Mouse (Mus musculus): ENCODE data around the gene 1190005I06Rik.
A peak's percentile ranks its signal among the peaks of the same experiment; 100 is the strongest.

The 1190005I06Rik gene

DNA sequence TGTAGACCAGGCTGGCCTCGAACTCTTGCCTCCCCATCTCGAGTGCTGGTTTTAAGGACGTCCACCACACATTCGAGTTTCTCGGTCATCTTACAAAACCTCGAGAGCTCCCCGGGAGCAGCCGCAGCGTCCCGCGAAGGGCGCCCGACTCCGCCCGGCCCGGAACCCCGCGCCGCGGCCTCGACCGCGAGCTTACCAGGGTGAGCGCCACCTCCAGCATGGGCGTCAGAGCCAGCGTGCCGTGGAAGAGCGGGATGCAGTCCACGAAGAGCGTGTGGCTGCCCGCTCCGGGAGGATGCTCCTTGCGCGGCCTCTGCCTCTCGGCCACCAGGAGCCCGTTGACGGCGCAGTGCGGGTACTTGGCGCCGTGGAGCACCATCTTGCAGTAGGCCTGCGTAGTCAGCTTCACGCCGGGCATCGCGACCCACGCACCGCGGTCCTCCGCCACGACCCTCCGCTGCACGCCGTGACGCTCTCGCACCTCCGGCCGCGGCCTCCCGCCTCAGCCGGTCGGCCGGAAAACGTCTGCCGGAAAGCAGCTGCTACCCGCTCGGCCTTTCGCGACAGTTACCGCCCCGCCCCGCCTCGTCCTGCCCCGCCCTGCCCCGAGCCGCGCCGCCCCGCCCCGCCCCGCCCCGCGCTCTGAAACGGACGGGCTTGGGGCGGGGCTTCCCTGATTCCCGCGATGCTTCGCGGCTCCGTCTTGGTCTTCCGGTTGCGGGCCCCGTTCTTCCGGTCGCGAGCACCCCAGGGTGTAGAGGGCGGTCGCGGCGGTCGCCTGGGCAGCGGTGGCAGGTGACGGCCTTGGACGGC is 20.3 kb upstream of the 1190005I06Rik start, which contains the start of the genes Gm27021 and Cox4i1:
Gene Gm27021, minus strand, starts transcription at position 519 of the 813 bp plus-strand sequence.
Gene Cox4i1, plus strand, starts transcription at position 662 of the 813 bp plus-strand sequence.
- peak; percentile 91 for DNase-seq (ENCODE audit: low spot score)

DNA sequence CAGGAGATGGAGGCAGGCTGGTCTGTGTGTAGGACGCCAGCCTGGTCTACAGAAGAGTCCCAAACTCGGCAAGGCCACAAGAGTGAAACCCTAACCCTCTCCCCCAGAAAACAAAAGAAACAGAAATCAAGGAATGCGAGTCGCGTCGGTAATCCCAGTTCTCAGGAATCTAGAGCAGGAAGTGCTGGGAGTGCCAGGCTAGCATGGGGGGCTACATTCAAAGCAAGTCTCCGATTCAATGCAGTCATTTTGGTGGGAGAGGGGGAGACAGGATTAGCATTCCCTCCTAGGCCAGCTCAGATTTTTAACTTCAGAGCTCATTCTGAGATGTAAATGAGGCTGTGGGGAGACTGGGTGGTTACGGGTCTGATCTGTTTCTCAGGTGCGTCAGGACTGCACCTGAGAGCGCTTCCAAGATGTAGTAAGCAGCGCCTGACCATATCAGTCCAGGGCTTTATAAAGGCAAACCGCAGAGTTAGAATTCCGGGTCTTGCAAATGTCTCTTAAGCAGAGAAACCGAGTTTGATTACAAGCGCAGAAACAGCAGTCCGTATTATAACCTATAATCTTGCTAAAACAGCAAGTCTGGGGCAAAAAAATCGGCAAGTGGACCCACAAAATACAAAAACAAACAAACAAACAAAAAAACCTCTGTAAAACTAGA is 19.5 kb upstream of the 1190005I06Rik start:
- peak; percentile 29 for DNase-seq (ENCODE audit: low spot score)

DNA sequence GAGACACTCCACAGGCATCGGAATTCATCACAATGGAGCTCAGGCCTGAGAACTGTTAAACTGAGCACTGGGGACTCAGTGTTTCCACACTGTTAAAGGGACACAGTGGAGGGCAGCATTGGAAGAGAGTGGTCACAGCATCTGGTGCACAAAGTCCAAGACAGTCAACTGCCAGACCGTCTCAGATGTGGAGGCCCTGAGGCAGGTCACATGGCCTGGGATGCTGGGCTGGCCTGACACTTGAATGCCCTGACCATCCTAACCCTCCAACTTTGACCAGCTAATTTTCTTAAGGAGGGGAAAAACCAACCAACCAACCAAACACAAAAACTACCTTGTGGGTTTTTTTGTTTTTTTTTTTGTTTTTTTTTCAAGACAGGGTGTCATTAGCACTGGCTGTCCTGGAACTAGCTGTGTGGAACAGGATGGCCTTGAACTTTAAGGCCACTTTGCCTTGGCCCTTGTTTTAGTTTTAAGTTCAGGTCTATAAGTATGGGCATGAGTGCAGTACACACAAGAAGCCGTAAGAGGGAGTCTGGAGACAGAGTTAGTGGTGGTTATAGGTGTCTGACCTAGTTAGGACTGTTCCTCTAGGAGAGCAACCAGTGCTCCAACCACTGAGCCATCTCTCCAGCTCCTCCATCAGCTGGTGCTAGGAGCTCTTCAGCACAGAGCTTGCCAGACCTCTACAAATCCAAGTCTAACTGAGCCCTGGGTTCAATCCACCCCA is 18.5 kb upstream of the 1190005I06Rik start:
- peak; percentile 52 for DNase-seq (ENCODE audit: low spot score)

DNA sequence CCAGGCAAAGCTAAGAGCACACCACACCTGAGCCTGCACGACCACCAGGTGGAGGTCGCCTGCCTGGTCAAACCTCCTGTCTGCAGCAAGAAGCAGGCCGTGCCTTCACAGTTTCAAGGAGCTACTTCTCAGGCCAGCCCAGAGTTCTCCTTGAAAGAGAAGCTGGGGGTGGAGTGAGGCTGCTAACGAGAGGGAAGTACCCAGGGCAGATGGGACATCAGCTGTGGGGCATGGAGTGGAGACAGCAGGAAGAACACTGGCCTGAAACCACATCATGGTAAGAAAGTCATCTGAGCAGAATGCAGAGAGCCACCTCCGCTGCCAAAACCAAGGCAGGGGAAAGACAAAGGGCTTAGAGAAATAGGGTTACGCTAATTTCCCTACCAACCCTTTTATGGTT is 17.1 kb upstream of the 1190005I06Rik start:
- no peak for DNase-seq (ENCODE audit: low spot score)

DNA sequence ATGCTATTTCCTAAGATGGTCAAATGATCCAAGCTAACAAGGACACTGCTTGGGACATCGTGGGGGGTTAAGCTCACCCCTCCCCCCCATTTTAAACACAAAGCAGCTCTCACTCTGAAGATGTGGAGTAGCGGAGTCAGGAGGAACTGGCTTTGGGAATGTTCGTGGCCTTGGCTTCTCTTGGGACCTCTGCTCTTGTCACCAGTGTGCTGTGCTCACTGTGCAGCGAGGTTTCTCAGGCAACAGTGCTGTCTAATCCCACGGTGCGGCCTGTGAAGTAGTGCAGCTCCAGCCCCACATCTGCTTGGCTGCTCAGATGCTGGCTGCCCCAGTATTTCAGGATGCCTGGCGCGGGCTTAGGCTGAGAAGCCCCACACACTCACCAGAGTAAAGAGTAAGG is 10.0 kb upstream of the 1190005I06Rik start:
- DNase-seq (ENCODE audit: low spot score), result no peak

DNA sequence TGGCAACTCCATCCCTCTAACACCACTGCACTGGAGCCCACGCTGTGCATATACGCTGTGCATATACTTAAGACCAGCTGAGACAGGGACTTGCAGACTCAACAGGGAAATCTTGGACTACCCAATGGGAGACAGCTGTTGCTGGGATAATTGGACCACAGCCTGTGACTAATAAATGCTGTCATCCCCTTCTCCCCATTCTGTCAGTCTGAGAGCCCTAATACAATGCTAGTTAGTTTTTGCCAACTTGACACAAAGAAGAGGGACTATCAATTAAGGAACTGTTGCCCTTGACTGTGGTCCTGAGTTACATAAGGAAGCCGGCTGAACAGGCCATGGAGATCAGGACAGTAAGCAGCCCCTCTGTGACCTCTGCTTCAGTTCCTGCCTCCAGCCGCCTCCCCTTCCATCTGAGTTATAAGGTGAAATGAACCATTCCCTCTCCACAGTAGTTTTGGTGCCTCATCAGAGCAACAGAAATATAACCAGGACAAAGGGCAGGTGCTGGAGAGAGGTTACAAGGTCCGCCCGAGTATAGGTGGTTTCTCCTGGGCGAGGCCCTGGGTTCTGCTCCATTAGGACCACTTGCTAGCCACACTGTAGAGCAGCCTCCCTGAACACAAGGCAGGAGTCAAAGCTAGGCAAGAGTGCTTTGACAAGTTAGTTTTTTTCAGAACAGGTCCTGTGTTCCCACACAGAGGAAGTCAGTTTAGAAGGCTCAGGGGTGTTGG is 9.1 kb upstream of the 1190005I06Rik start:
- no peak for DNase-seq (ENCODE audit: low spot score)

DNA sequence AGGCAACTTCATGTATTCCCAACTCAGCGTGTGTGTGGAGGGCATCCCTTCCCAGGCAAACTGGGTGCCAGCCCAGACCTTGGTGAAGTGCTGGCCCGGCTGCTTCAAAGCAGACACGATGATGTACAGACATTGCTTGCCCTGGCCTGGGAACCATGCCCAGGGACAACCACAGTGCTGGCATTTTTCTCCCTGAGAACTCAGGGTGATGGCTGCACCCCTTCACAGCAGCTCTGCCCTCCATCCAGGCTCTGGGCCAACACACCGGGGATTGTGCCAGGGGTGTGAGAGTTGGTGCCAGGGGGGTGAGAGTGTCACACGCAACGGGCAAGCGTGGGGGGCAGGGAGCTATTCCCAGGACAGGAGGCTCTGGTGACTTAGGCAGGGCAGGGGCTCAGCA is 2.8 kb downstream of the 1190005I06Rik start:
- no peak for DNase-seq (ENCODE audit: low spot score)

DNA sequence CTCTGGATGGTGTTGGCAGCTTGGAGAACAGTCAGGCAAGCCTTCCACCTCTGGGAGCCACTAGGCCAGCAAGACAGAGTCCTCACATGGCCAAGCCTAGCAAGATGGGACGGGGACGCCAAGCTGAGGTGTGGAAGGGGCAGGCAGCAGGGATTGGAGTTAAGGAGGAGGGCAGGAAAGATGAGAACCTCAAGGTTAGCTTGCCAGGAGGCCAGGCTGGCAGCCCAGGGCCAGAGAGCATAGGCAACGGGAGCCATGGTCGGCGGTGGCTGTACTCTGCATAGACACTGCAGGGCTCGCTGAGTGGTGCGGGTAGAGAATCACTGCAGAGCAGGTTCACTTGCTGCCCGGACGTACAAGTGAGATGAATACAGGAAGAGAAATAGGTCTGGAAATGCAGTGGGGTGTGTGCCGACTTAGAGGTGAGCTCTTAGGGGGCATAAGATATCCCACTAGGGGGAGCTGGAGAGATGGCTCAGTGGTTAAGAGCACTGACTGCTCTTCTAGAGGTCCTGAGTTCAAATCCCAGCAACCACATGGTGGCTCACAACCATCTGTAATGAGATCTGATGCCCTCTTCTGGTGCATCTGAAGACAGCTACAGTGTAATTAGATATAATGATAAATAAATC is 5.3 kb downstream of the 1190005I06Rik start:
- no peak for DNase-seq (ENCODE audit: low spot score)

DNA sequence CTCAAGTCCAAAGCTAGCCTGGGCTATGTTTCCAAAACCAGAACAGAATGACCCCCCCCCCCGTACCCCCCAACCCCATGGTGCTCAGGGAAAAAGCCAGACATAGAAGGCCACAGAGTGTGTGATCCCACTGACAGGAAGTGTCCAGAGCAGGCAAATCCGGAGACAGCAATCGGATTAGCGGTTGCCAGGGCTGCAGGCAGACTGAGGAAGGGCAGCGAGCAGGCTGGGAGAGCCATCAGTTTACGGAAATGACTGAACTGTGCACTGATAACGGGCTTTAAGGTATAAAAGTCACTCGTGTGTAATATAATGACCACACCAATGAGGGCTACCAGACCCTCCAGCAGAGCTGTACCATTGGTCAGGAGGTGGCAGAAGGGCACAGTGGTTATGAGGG is 6.2 kb downstream of the 1190005I06Rik start:
- no peak for DNase-seq (ENCODE audit: low spot score)

DNA sequence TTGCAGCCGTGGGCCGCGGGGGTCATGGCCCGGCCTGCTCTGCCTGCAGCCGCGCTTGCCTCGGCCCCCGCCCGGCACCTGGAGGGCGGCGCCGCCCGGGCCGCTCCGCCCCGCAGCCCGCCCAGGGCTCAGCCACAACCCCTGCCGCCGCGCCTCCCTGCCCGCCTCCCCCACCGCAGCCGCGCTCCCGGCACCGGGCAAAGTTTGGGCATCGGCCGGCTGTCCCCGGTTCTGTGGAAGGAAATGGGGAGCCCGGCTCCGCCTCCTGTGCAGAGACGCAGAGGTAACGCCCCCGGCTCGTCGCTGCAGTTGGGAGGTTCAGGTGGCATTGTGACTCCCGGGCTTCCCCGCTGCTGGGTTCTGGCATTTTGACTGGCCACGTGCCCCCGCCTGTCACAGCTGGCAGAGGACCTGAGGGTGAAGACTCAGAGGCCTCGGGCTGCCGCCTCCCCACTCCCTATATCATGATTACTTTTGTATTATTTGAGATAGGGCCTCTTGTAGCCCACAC is 13.0 kb downstream of the 1190005I06Rik start:
- no peak for DNase-seq (ENCODE audit: low spot score)

DNA sequence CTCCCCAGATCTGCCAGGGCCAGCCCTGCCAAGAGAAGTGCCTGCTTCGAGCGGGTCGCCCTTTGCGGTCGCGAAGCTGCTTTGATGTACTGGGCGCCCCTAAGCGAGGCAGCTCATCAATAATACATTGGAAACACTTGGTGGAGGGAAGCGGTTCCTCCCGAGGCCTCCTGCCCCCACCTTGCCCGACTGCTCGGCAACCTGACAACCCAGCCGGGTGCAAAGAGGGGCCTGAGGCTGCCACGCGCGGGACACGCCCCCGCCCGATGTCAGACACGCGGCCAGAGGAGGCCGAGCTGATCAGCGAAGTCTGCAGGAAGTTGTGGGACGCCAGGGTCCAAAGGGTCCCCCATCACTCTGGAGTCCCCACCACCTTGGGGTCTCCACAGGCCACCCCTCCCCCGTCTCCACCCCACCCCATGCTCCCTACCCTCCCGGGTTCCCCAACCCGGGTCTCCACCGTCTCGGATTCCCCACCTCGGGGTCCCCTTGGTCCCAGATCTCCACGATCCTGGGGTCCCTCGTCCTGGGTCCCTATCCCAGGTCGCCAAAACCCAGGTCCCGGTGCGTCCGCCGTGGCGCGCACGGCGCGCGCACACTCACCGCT is 13.7 kb downstream of the 1190005I06Rik start:
- no peak for DNase-seq (ENCODE audit: low spot score)

DNA sequence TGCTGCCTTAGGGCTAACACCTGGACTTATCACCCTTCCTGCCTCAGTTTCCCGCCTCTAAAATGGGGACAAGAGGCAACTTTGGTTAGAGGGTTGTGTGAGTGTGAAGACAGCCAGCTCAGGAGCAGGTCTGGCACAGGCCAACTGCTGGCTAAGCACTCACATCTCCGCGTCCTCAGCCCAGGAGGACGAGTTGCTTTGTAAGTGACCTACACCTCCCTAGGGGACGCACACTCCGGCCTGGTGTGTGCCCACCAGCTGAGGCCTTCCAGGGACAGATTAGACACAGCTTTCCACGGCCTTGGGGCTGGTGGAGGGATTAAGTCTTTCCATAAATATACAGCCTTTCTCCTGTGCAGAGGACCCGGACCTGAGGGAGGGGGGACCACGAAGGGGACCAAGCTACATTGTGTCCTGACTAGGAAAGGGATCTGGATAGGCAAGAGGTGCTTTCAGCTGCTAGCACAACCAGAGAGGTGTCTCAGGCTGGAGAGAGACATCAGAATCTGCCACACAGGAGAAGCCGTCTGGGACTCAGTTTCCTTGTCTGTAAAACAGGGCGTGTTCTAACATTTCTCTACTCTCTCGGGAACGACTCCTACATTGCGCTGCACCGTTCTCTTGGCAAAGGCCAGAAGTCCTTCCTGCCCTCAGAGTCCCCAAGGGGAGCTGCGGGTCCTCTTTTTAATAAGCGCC is 14.3 kb downstream of the 1190005I06Rik start:
- DNase-seq (ENCODE audit: low spot score), result no peak

DNA sequence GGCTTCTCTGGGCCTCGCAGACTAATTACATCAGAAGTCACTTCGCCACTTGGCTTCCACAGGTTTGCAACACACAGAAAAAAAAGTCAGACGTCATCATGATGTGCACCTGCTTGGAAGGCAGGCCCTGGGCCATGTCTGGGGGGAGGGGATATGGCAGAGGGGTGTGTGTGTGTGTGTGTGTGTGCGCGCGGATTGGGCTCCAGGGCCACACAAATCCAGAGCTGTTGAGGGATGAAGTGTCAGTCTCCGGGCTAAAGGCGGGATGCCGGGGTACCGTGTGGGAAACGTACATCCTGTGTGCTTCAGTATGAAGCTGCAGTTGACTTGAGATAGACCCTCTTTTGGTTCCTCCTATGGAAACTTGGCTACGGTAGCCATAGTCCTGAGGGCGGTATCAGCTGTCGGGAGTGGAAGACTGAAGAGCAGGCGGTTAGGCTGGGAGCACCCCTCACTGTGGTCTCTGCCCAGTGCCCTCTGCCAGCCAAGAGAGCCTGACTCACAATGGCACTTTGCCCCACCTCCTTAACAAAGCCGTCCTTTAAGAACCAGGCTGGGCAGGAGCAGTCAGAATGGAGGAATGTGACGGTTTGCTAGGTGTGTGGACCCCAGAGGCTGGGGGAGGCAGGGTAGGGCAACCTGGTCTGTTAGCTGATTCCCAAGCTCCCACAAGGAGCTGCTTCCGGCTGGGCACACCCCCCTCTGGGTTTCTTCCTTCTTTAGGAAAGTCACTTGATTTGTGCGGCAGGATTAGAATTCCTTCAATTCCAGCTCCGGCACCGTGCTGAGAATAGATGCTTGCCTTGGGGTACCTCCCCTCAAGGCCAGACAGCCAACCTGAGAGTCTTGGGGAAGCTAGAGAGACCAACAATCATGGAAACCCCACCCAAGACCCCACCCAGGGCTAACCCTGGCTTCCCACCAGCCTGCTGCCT is 15.7 kb downstream of the 1190005I06Rik start:
- DNase-seq (ENCODE audit: low spot score), result no peak

DNA sequence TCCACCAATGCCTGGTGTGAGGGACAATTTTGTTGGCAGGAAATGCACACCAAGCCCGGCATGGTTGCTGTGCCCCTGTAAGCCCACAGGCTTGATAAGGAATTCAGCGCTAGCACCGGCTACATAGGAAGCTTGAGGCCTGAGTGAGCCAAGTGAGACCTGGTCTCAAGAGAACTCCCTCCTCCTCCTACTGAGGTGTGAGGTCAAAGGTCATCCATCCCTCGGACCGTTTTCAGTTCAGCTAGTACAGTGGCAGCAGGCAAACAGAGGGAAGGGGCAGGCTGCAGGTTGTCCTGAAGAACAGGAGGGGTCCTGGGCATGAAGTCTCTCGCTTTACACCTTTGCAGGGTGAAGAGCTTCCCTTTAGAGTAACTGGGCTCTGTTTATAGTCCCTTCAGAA is 16.6 kb downstream of the 1190005I06Rik start:
- no peak for DNase-seq (ENCODE audit: low spot score)

DNA sequence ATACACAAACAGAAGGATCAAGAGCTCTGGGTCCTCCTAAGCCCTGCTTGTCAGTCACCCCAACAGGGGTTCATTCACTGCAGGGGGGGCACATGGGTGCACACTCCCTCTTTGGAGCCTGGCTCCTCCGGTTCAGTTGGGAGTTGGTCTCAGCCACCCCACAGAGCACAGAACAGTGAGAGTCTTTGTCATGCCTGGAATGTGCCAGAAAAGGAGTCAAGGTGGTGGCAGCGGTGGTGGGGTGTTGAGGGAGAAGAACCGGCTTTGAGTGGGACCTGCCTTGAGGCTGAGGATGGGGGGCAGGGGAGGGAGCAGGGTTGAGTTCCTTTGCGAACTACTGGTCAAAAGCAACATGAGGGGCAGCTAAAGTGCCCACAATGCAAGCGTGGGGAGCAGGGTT is 17.4 kb downstream of the 1190005I06Rik start:
- DNase-seq (ENCODE audit: low spot score), result no peak

DNA sequence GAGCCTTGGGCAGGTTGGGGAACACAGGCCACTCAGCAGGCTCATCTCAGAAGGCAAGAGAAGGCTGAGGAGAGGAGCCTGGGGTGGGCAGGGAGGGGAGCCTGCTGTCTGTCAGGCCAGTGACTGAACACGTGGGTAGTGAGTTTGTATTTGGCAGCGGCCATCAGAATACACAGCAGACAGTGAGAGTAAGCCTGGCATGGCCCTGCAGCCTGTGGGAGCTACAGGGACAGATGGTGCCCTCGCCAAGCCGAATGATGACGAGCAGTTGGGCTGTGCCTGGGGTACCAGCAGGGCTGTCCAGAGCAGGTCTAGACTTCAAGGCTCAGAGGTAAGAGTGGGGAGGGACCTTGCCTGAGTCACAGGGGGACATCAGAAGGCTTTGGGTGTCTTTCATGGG is 20.1 kb downstream of the 1190005I06Rik start:
- no peak for DNase-seq (ENCODE audit: low spot score)

DNA sequence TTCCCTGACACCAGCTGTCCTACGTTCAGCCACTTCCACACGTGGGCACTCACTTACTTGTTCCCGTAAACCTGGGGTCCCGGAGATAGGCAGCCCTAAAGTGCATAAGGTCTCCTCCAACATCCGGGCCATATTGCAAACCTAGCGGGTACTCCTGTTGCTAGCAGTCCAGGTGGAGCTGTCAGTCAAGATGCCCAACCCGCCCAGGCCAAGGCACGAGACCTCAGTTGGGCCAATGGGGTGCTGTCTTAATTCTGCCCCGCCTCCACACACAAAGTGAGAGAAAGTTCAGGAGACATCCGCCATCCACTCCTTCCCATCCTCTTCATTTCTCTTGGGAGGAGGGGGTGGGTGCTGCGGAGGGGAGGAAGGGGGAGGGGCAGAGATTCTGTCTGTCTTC is 21.0 kb downstream of the 1190005I06Rik start:
- DNase-seq (ENCODE audit: low spot score), result no peak

DNA sequence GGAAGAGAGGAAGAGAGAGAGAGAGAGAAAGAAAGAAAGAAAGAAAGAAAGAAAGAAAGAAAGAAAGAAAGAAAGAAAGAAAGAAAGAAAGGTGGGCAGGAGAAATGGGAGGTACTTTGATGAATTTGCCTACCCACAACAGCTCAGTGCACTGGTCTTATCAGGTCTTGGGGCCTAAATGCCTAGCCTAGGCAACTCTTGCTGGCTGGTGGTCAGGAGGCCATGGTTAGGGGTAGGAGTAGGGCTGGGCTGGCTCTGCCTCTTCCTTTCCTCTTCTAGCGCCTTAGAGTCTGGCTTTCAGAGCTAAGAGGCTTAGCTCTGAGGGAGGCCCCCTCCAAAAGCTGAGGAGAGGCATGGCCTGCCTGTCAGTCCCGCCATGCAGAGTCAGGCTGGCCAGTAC is 23.8 kb downstream of the 1190005I06Rik start:
- DNase-seq (ENCODE audit: low spot score), result no peak

DNA sequence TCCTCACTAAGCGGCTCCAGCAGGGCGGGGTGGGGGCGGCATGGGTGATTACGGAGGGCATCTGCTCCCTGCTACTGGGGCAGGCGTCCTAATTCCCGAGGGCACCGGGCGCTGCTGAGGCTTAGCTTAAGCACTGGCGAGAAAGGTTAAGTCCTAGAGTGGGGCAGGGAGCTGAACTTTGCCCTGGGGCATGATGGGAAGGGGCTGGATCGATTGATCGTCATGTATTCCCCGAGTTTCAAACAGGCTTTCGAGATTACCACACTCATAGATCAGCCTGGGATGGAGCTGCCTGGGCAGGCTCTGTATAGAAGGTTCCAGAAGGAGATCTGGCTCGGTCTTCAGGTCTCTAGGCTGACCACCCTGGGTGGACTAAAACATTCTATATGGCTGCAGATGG is 25.3 kb downstream of the 1190005I06Rik start:
- no peak for DNase-seq (ENCODE audit: low spot score)
